Mouse (Mus musculus): ENCODE data around the gene Snrpd2.
"Not testable (repeated sequence)": the region's sequence is repeated elsewhere in the genome, so short reads cannot be mapped to it uniquely, and the experiment has no call there.

Gene Snrpd2

DNA sequence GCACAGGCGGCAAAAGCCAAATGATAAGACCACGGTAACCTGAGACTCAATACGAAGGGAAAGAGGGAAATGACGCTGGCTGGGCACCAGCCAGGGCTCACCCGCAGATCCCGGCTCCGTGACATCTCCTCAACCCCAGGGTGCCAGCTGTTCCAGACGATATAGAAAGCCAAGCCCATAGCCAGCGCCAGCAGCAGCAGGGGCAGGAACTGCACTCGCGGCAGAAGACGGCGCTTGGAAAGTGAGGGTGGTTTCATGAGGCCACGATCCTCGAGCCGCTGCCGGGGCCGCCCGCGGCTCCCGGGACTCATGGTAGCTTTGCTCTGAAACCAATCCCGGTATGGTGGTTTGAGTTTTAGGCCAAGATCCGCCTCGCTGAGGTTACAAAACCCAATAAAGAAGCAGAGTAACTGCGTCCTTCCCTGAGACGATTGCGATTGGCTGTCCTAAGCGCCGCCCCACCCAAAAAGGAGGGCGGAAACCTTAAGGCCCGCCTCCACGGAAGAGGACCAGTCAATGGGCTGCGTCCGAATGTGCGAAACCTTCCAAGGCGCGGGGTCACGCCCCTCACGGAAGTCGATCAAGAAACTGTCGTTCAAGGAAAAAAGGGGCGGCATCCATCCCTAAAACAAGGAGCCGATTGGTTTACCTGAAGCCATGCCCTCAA lies 514 bp upstream of the Snrpd2 start, which contains the start of gene Qpctl:
Qpctl (minus strand) TSS at position 417 of the 667 bp plus-strand sequence.
- DNase-seq (ENCODE audit: low spot score in 2 of 2), result peak; percentile 99 to 100

DNA sequence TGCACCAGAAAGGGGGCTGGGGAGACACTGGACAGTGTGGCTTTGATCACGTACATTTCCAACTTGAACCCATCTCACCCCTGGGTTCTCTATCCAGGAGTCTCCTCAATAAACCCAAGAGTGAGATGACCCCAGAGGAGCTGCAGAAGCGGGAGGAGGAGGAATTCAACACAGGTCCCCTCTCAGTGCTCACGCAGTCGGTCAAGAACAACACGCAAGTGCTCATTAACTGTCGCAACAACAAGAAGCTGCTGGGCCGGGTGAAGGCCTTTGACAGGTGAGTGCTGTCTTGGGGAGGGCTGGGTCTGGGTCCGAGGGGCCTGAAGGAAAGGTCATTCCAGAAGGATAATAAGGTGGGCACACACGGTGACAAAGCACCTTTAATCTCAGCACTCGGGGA lies 1.6 kb downstream of the Snrpd2 start:
- DNase-seq (ENCODE audit: low spot score in 2 of 2), result not testable (repeated sequence)

DNA sequence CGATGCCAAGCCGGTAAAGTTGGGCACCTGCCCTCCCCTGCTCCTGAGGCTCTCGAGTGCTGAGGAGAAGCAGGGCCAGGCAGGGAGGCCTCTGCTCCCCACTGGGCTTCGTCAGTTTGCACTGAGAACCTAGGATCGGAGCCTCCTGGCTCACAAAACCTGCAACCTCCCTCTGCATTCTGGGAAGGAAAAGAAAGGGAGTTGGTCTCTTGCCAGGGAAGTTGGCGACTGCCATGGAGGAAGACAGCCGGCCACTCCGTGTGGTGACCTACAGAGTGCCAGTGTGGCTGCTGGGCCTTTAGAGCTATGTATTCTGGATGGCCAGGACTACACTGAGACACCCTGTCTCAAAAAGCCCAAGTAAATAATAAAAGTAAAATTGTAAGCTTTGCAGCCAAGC lies 5.3 kb downstream of the Snrpd2 start:
- no peak for DNase-seq (ENCODE audit: low spot score in 2 of 2)

DNA sequence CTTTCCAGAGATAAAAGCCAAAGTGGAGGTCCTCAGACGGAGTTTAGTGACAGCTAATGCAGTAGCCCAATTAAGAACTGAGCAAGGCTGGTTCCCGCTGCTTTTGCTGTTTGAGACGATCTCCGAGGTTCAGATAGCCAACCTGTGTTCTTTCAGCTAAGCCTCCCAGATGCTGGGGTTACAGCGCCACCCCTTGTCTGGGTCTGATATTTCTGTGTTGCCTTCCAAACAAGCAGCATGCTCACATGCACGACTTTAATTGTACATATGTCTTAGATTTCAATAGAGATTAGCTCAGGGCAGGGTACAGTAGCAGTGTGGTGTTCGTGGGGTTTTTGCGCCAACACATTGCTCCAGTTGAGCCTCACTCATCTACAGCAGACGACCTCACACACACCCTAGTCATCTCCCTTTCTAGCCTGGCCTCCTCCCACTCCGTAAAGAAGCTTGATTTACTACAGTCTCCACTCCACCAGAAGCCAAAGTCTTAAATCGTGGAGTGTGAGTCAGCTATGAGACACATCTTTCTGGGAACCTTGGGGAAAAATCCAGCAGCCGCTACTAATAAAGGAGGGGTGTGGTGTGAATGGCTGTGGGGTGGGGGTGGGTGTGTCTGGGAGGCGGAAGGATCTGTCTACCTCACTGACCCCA lies 6.4 kb downstream of the Snrpd2 start:
- no peak for DNase-seq (ENCODE audit: low spot score in 2 of 2)

DNA sequence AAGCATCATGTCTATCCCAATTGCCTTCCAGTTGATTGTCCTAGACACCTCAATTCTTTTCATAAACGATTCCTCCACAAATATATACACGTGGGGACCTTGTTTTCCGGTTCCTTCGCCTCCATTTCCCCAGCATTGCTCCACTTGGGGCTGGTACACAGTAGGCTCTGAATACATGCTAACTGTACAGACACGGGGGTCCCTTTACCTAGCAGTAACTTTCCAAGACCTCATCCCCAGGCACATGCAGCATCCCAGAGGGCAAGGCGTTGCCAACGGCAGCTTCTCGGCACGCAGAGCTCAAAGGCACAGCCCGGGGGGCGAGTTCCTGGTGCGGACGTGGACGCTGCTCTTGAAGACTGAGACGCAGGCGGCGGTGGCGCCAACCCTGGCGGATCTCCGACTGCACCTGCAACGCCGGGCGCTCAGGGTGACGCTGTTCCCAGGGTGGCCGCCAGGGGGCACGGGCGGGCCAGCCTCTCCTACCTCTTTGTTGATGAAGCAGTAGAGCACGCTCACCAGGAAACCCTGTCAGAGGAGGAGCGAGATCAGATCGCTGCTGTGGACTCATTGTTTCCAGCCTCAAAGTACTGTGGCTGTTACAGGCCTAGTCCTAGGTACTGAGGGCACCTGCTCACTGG lies 7.8 kb downstream of the Snrpd2 start:
- peak; percentile 87 to 88 for DNase-seq (ENCODE audit: low spot score in 2 of 2)

DNA sequence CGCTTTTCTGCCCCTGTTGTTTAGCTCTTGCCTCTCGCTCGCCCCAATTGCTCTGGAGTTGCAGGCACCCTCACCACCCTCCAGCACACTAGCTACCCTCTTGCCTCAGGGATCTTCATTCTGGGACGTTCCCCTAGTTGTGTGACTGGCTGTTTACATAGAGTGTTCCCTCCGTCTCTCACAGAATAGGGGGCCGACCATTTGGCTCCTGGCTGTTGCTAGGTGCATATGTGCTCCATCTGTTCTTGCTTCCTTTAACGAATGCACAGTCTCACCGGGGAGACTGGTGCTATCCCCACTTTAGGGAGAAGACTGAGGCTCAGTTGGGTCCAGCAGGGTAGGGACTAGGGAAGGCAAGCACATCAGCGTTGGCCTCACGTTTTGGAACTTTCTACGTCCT lies 9.1 kb downstream of the Snrpd2 start:
- no peak for DNase-seq (ENCODE audit: low spot score in 2 of 2)

DNA sequence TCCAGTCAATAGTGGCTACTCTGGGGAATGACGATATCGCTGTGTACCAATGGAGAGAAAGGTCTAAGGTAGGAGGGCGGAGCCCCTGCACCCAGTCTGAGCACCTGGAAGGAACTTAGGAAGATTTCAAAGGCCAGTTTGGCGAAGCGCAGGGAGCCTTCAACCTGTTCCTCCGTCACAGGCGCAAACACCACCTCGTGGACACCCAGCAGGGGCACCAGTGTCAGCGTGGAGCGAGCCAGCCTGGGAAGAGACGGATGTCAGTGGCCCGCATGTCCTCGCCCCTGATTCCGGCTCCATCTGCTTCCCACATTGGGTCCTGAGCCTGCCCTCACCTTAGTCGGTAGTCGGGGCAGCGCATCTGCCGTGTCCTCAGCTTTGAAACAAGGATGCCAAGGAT lies 9.9 kb downstream of the Snrpd2 start:
- no peak for DNase-seq (ENCODE audit: low spot score in 2 of 2)

DNA sequence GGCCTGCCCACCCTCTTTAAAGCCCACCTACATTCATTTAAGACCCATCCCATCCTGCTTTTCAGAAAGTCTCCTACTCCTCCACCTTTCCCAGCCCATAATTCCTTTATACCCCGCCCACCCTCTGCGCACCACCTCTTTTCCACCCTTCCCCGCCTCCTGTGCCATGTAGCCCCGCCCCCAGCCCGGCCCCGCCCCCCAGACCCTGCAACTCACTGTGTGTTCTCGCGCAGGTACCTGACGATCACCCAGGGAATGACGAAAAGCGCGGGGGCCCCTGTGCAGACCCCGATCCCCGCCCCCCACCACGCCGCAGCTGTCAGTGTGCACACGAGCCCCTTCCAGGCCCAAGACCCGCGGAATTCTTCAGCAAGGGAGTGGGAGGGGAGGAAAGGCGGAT lies 10.6 kb downstream of the Snrpd2 start:
- DNase-seq (ENCODE audit: low spot score in 2 of 2), result no peak

DNA sequence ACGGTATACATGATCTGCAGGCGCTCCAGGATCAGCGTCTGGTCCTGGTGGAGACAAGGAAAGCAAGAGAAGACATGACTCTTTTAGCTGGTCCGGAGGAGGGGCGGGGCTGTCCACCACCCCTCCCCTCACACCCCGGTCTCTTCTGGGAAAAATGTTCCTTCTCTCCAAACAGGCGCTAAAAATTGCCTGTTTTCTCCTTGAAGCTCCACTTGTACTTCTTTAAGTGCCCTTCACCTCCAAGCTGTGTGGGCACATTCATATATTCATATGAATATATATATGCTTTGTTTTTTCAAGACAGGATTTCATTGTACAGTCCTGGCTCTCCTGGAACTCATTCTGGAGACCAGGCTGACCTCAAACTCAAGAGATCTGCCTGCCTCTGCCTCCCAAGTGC lies 13.4 kb downstream of the Snrpd2 start:
- no peak for DNase-seq (ENCODE audit: low spot score in 2 of 2)

DNA sequence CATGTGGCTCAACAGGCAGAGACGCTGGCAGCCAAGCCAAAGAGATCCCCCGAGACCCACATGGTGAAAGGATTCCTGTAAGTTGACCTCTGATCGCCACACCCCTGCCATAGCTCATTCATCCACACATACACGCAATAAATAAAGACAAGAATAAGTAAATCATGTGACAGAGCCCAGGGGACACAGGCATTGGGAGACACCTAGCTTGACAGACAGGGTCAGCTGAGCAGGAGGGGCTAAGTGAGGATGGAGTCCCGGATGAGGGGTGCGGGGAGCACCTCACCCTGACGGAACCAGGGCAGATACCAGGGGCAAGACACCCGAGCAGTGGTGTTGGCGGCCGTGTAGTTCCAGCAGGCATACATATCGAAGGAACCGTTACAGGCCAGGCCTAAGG lies 14.2 kb downstream of the Snrpd2 start:
- DNase-seq (ENCODE audit: low spot score in 2 of 2), result no peak

DNA sequence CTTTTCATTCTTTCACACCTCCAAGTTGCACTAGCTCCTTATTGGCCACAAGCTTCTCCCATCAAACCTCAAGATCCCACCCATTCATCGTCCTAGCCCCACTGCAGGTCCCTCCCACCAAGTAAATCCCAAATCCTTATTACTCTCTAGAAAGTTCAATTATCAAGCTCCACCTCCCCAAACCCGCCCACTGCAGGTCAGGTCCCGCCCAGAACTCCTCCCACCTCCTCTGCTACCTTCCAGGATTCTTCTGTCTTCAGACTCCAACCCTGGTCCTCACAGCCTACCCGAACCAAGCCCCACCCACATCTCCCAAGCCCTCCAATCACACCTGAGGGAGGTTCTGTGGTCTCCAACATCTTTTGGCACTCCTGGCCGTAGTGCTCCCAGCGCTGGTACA lies 14.7 kb downstream of the Snrpd2 start:
- no peak for DNase-seq (ENCODE audit: low spot score in 2 of 2)

DNA sequence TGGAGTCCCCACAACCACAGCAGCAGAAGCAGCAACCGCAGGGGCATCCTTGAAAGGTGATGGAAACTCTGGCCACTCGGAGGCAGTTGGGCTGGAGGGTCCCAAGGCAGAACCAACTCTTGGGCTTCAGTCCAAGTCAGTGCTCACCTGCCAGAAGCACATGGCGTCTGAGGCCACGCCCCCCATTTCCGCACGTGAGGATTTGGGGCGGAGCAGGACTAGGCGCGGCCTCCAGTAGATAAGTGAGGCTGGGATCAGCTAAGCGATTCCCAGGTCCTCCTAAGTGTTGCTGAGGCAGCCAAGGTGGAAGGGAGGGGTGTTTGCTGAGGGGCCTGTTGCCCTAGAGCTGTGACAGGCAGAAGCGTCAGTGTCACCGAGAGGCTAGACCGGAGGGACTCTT lies 15.5 kb downstream of the Snrpd2 start:
- no peak for DNase-seq (ENCODE audit: low spot score in 2 of 2)

DNA sequence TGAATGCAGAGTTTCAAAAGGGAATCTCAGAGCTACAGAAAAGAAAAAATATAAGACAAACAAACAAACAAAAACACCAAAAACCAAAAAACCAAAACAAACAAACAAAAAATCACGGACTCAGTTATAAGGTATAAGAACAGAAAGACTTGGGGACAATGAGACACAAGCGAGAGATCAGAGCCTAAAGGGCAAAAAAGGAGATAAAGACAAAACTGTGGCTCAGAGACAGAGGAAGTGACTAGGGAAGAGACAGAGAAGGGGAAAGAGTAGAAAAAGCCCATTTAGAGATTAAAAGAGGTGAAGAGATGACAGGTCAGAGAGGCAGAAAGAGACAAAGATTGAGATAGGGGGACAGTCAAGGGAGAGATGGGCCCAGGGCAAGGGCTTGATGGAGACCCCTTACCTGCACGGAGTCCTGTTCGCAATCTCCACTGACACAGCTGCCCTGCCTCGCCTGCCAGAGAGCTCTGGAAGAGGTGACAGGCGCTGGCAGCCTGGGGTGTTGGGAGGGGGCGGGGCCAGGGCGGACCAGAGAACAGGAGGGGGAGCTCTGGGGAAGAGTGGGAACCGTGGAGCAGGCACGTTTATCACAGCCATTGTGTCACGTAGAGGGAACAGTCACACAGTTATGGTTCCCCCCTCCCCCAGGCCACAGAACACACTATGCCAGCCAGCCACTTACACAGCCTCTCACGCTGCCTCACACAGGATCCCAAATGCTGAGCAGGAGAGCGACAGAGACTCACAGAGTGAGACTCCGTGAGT lies 16.3 kb downstream of the Snrpd2 start, which contains the start of gene Gipr:
Gipr (minus strand) TSS at position 472 of the 768 bp plus-strand sequence.
- no peak for DNase-seq (ENCODE audit: low spot score in 2 of 2)

DNA sequence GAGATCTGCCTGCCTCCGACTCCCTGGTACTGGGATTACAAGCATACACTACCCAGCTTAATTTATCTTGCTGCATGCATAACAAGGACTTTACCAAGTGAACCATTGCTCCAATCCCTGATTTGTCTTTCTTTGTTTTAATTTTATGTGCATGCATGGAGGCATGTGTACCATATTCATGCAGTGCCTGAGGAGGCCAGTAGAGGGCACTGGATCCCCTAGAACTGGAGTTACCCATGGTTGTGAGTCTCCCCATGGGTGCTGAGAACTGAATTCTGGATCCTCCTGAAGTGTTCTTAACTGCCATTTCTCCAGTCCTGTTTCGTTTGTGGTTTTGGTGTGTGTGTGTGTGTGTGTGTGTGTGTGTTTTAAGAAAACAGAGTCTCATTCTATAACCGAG lies 17.5 kb downstream of the Snrpd2 start:
- DNase-seq (ENCODE audit: low spot score in 2 of 2), result no peak

DNA sequence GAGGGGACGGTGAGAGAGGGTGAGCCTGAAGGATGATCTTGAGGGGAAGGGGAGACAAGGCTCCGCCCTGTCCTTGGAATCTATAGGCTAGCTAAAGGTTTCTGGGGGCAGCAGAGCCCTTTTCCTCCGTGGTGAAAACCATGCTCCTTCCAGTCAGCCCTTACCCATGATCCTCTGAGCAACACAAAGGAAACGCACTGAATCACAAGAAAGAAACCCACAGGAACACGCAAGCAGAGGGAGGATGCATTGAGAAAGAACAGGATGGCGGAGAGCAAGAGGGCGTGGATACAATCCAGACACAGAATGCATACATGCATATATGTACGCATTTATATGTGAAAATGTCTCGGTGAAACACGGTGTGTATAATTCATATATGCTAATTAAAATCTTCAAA lies 20.0 kb downstream of the Snrpd2 start:
- no peak for DNase-seq (ENCODE audit: low spot score in 2 of 2)

DNA sequence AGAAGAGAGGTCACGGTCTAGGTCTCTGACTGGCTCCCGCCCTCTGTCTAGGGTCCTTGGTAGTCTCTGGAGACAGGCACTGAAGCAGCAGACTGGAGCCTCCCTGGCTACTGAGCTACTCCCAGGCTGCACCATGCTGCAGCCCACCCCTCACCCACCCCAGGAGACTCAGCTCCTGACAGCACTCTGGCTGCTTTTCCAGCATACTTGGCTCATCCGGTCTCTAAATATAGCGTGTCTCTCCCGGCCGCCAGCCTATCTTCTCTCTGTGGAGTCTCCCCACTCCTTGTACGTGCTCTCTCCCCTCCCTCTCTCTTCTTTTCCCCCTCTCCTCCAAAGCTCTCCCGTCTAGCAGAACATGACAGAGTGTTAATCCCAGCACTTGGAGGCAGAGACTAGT lies 20.6 kb downstream of the Snrpd2 start:
- no peak for DNase-seq (ENCODE audit: low spot score in 2 of 2)

DNA sequence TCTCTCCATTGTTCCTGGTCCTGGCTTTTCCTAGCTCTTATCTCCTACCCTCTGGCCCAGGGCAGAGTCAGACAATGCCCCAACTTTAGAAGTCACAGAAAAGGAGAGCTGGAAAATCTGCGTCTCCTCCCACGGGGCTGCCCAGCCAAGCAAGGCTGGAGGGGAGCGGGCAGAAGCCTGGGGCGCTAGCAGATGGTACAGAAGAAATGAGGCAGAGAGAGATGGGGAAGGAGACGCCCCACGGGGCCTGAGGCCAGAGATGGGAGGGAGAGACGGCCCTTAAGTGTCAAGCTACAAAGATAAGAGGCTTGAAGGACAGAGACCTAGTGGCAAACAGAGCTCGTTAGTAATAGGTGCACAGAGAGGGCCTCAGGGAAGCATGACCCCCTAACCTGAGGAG lies 22.3 kb downstream of the Snrpd2 start:
- DNase-seq (ENCODE audit: low spot score in 2 of 2), result no peak

DNA sequence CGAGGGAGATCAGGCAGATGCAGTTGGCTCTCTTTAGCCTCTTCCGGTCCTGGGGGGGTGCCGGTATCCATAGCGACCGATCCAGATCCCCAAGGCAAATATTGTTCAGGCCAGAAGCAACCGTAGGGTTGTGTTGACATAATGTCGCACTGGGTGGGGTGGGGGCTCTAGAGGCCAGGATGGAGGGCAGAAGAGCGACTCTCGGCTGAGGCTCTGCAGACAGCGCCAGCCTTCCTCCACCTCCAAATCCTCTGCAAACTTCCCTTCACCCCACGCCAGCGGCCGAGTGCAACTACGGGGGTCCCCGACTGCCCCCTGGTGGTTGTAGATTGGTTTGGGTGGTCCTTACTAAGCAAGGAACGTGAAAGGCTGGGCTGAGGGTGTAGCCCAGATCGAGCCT lies 23.4 kb downstream of the Snrpd2 start:
- peak; percentile 60 to 65 for DNase-seq (ENCODE audit: low spot score in 2 of 2)

DNA sequence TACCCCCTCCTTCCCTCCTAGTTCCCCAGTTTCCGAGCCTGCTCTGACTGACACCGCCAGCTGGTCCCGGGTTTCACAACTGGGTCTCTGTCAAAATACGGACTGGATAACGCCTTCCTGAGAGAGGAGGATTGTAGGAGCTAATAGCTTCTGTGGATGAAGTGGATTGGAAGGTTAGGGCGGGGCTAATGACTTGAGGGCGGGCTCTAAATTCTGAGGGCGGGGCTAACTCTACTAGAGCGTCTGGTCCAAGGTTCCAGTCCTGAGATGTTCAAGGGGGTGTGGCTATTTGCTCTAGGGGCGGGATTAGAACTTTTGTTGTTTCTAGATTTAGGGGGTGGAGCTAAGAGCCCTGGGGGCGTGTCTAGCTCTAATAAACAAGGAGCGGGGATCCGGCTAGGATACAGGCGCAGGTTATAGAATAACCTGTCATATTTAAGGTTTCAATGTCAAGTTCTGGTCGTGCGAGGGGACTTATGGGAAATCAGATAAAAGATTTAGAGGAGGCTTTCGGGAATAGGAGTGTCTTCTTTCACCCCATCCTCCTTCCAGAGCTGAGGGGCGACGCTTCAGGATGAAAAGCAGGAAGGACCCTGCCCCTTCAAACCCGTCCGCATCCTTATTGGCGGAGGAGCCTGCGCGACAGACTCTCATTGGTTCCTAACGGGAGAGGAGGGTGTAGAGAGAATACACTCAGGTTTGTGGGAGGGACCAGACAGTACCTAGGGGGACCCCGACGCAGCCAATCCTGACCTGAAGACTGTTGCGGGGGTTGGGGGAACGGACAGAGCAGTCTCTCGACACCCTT lies 26.4 kb downstream of the Snrpd2 start, which contains the start of gene Eml2:
Eml2 (plus strand) TSS at position 714 of the 808 bp plus-strand sequence.
- DNase-seq (ENCODE audit: low spot score in 2 of 2), result no peak

DNA sequence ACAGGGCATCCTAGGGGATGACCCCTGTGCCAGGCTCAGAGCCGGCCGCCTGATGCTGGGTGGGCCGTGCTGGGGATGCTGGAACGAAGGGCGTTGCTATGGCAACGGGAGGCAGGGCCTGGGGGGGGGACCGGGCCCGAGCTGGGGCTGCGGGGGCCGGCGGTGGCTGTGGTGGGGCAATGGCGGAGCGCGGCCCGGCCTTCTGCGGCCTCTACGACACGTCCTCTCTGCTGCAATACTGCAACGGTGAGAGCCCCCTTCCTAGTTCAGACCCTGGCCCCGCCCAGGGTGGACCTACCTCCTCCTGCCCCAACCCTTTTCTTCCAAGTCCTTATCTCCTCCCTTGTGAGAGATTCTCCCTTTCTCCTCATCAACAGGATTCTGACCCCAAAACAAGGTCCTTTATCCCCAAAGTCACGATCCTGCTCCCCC lies 27.0 kb downstream of the Snrpd2 start:
- no peak for DNase-seq (ENCODE audit: low spot score in 2 of 2)

DNA sequence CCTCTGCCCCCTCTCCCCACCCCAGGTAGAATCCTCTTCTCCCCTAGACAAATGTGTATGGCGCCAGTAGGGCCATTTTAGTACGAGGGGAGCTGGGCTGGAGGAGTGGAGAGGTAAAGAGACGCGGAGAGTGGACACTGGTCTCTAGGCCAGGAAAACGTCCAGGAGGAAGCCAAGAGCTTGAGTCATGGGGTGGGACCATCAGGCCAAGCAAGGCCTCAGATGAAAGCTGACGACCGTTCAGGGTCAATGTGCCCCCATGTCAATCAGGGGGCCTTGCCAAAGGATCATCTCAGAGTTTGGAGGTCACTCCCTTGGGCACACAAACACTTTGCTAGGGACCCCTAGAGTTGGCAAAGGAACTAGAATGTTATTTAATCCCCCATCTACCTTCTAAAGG lies 27.7 kb downstream of the Snrpd2 start:
- no peak for DNase-seq (ENCODE audit: low spot score in 2 of 2)

Data from spleen, postnatal 36 days (tissue).